Mouse (Mus musculus): ENCODE measurements around the gene Lamb1. TPM values are rescaled to one million over a fixed set of nuclear protein-coding genes. Genes with fewer than 3 reads are reported as not detected.

Gene Lamb1
- polyA plus RNA-seq, 1 experiment from 2014 or later, result 39.4 TPM

GRCm38 (mm10) chr12:31293361-31294142, 28.5 kb downstream of the Lamb1 start:
- H3K4me2 ChIP-seq (replicated peaks), result no peak overlapping the region
- H3K4me3 ChIP-seq, result no peak overlapping the region
- no peaks in the 10 kb centered on the region for H3K27me3 ChIP-seq (replicated peaks)
- ATAC-seq (ENCODE audit: low FRiP score, low read depth), result no peak
- H3K4me1 ChIP-seq, result no peaks in the 10 kb centered on the region
- WGBS, result 74% methylated on average over 15 of the region's 15 CpGs
- H3K9me3 ChIP-seq, result no peaks in the 10 kb centered on the region
- H3K9ac ChIP-seq, result no peak overlapping the region
- H3K27ac ChIP-seq, result no peak overlapping the region
- H3K36me3 ChIP-seq, result no peaks in the 10 kb centered on the region; the same call in 1 of the 2 replicates

- H3K4me1 ChIP-seq, result no peaks in the 10 kb centered on the region
- no peak overlapping the region for H3K4me2 ChIP-seq (replicated peaks)
- 60% methylated on average over 10 of the region's 10 CpGs for WGBS
- no peak overlapping the region for H3K9ac ChIP-seq
- no peaks in the 10 kb centered on the region for H3K9me3 ChIP-seq
- H3K27ac ChIP-seq, result no peak overlapping the region
- ATAC-seq (ENCODE audit: low FRiP score, low read depth), result no peak
- H3K4me3 ChIP-seq, result no peak overlapping the region
- H3K27me3 ChIP-seq (replicated peaks), result no peaks in the 10 kb centered on the region
- no peaks in the 10 kb centered on the region for H3K36me3 ChIP-seq
These were observed 29.5 kb downstream of the Lamb1 start for GRCm38 (mm10) chr12:31294526-31294925.

GRCm38 (mm10) chr12:31294996-31295395, 30.0 kb downstream of the Lamb1 start:
- Histone ChIP-seq H3K27me3 (replicated peaks) (no peaks in the 10 kb centered on the region), H3K4me1 (no peaks in the 10 kb centered on the region), H3K4me2 (replicated peaks) (no peak overlapping the region), H3K4me3 (no peak overlapping the region), H3K36me3 (no peaks in the 10 kb centered on the region), H3K27ac (no peak overlapping the region), H3K9me3 (no peaks in the 10 kb centered on the region), H3K9ac (no peak overlapping the region)
- ATAC-seq (ENCODE audit: low FRiP score, low read depth), result no peak
- WGBS, result 79% methylated on average over 11 of the region's 11 CpGs

- Histone ChIP-seq H3K9ac (no peak overlapping the region), H3K27me3 (replicated peaks) (no peaks in the 10 kb centered on the region), H3K36me3 (no peaks in the 10 kb centered on the region), H3K4me1 (no peaks in the 10 kb centered on the region), H3K4me3 (no peak overlapping the region), H3K4me2 (replicated peaks) (no peak overlapping the region), H3K27ac (no peak overlapping the region), H3K9me3 (no peaks in the 10 kb centered on the region)
- 52% methylated on average over 3 of the region's 3 CpGs for WGBS
- ATAC-seq (ENCODE audit: low FRiP score, low read depth), result no peak
These were observed 30.5 kb downstream of the Lamb1 start for GRCm38 (mm10) chr12:31295505-31295904.

- WGBS, result 84% methylated on average over 4 of the region's 4 CpGs
- Histone ChIP-seq H3K9ac (no peak overlapping the region), H3K27ac (no peak overlapping the region), H3K9me3 (no peaks in the 10 kb centered on the region), H3K4me2 (replicated peaks) (no peak overlapping the region), H3K27me3 (replicated peaks) (no peaks in the 10 kb centered on the region), H3K4me3 (no peak overlapping the region), H3K4me1 (no peaks in the 10 kb centered on the region), H3K36me3 (no peaks in the 10 kb centered on the region)
- ATAC-seq (ENCODE audit: low FRiP score, low read depth), result no peak
These were observed 31.1 kb downstream of the Lamb1 start for GRCm38 (mm10) chr12:31296097-31296496.

- 92% methylated on average over 4 of the region's 4 CpGs for WGBS
- Histone ChIP-seq H3K4me2 (replicated peaks) (no peak overlapping the region), H3K36me3 (no peaks in the 10 kb centered on the region), H3K27me3 (replicated peaks) (no peaks in the 10 kb centered on the region), H3K4me1 (no peaks in the 10 kb centered on the region), H3K9ac (no peak overlapping the region), H3K4me3 (no peak overlapping the region), H3K27ac (no peak overlapping the region), H3K9me3 (no peaks in the 10 kb centered on the region)
- ATAC-seq (ENCODE audit: low FRiP score, low read depth), result no peak
These were observed 33.1 kb downstream of the Lamb1 start for GRCm38 (mm10) chr12:31298122-31298521.

GRCm38 (mm10) chr12:31298530-31298929, 33.5 kb downstream of the Lamb1 start:
- H3K27ac ChIP-seq, result no peak overlapping the region
- no peak overlapping the region for H3K4me3 ChIP-seq
- H3K4me2 ChIP-seq (replicated peaks), result no peak overlapping the region
- no peaks in the 10 kb centered on the region for H3K27me3 ChIP-seq (replicated peaks)
- no peak overlapping the region for H3K9ac ChIP-seq
- no peak for ATAC-seq (ENCODE audit: low FRiP score, low read depth)
- H3K9me3 ChIP-seq, result no peaks in the 10 kb centered on the region
- H3K36me3 ChIP-seq, result no peaks in the 10 kb centered on the region
- no peaks in the 10 kb centered on the region for H3K4me1 ChIP-seq
- WGBS, result 88% methylated on average over 8 of the region's 8 CpGs

GRCm38 (mm10) chr12:31299126-31299525, 34.1 kb downstream of the Lamb1 start:
- no peak for ATAC-seq (ENCODE audit: low FRiP score, low read depth)
- no peak overlapping the region for H3K4me2 ChIP-seq (replicated peaks)
- H3K4me1 ChIP-seq, result no peaks in the 10 kb centered on the region
- no peak overlapping the region for H3K27ac ChIP-seq
- 93% methylated on average over 3 of the region's 3 CpGs for WGBS
- H3K27me3 ChIP-seq (replicated peaks), result no peaks in the 10 kb centered on the region
- H3K9me3 ChIP-seq, result no peaks in the 10 kb centered on the region
- no peaks in the 10 kb centered on the region for H3K36me3 ChIP-seq
- no peak overlapping the region for H3K4me3 ChIP-seq
- H3K9ac ChIP-seq, result no peak overlapping the region

- no peaks in the 10 kb centered on the region for H3K9me3 ChIP-seq
- H3K9ac ChIP-seq, result no peak overlapping the region
- H3K4me3 ChIP-seq, result no peak overlapping the region
These were observed 34.7 kb downstream of the Lamb1 start for GRCm38 (mm10) chr12:31299676-31300197.

GRCm38 (mm10) chr12:31300276-31300675, 35.2 kb downstream of the Lamb1 start:
- ATAC-seq (ENCODE audit: low FRiP score, low read depth), result no peak
- H3K4me1 ChIP-seq, result no peaks in the 10 kb centered on the region
- H3K4me2 ChIP-seq (replicated peaks), result no peak overlapping the region
- no peak overlapping the region for H3K27ac ChIP-seq
- no peaks in the 10 kb centered on the region for H3K27me3 ChIP-seq (replicated peaks)
- no peaks in the 10 kb centered on the region for H3K36me3 ChIP-seq
- H3K4me3 ChIP-seq, result no peak overlapping the region
- WGBS, result 95% methylated on average over 9 of the region's 9 CpGs
- H3K9ac ChIP-seq, result no peak overlapping the region
- no peaks in the 10 kb centered on the region for H3K9me3 ChIP-seq

More at GRCm38 (mm10) chr12:31299676-31300197, 34.7 kb downstream of the Lamb1 start:
- no peaks in the 10 kb centered on the region for H3K27me3 ChIP-seq (replicated peaks)
- WGBS, result 90% methylated on average over 14 of the region's 14 CpGs
- H3K27ac ChIP-seq, result no peak overlapping the region
- H3K4me1 ChIP-seq, result no peaks in the 10 kb centered on the region
- H3K36me3 ChIP-seq, result no peaks in the 10 kb centered on the region
- no peak for ATAC-seq (ENCODE audit: low FRiP score, low read depth)
- no peak overlapping the region for H3K4me2 ChIP-seq (replicated peaks)

GRCm38 (mm10) chr12:31302266-31302665, 37.2 kb downstream of the Lamb1 start:
- H3K27ac ChIP-seq, result no peak overlapping the region
- H3K27me3 ChIP-seq (replicated peaks), result no peaks in the 10 kb centered on the region
- ATAC-seq (ENCODE audit: low FRiP score, low read depth), result 0 out of 2 replicates have a peak, but pooled peaks have one; percentile 25
- no peak overlapping the region for H3K4me2 ChIP-seq (replicated peaks)
- H3K9me3 ChIP-seq, result no peaks in the 10 kb centered on the region
- no peaks in the 10 kb centered on the region for H3K4me1 ChIP-seq
- no peaks in the 10 kb centered on the region for H3K36me3 ChIP-seq
- WGBS, result 80% methylated on average over 5 of the region's 5 CpGs
- no peak overlapping the region for H3K9ac ChIP-seq
- no peak overlapping the region for H3K4me3 ChIP-seq

- ATAC-seq (ENCODE audit: low FRiP score, low read depth), result 0 out of 2 replicates have a peak, but pooled peaks have one; percentile 44
- WGBS, result 84% methylated on average over 16 of the region's 16 CpGs
These were observed 37.9 kb downstream of the Lamb1 start for GRCm38 (mm10) chr12:31302766-31303511.

More at GRCm38 (mm10) chr12:31302766-31303511, 37.9 kb downstream of the Lamb1 start:
- no peaks in the 10 kb centered on the region for H3K27me3 ChIP-seq (replicated peaks)
- H3K36me3 ChIP-seq, result no peaks in the 10 kb centered on the region
- H3K9me3 ChIP-seq, result no peaks in the 10 kb centered on the region
- H3K4me1 ChIP-seq, result no peaks in the 10 kb centered on the region
- H3K27ac ChIP-seq, result no peak overlapping the region
- no peak overlapping the region for H3K9ac ChIP-seq
- no peak overlapping the region for H3K4me2 ChIP-seq (replicated peaks)
- H3K4me3 ChIP-seq, result no peak overlapping the region
